Mouse (Mus musculus) cerebellum, adult 11-12 months (tissue): ENCODE measurements around the gene Slc2a1.
A peak's percentile ranks its signal among the peaks of the same experiment; 100 is the strongest.

Experiments used
- DNase-seq: peaks from one replicate; pipeline ENCODE4 v3.0.0; 2022

The Slc2a1 gene

DNA sequence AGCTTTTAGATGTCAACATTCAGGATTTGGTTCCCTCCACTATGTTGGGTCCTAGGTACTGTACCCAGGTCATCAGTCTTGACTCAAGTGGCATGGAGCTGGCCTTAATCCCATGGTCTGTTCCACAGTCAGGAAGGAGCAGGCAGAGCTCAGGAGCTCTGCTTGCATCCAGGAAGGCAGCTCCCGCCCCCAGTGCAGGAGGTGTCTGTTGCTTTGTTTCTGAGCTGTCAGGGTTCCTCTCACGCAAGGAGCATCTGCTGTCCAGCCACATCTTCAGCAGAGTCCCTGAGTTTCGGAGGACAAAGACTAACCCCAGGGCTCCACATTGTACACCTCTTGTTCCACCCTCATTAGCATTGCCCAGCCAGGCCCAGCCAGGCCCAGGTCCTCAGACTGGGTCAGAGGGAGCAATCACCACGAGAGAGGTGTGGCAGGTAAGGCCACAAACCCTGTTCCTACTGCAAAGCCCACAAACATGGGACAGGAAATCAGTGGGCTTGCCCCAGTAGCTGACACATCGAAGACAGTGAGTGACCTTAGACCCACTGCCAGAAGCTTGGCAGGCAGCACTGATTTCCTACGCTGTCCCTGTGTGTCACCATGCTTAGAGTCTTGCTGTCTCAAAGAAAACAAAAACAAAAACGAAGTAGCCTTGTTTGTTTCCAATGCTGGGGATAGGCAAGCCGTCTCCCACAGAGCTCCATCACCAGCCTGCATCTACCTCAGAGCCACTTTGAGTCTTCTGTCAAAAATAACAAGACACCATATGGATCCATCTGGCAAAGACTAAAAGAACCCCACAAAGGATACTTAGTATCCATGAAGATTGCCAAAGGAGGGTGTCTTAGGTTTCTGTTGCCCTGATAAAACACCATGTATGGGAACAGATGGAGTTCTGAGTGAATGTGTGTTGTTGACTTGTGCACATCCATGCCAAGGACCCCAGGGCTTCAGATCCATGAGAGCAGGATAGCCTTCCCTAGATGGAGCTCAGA lies 10.0 kb upstream of the Slc2a1 start:
- DNase-seq = no peak

DNA sequence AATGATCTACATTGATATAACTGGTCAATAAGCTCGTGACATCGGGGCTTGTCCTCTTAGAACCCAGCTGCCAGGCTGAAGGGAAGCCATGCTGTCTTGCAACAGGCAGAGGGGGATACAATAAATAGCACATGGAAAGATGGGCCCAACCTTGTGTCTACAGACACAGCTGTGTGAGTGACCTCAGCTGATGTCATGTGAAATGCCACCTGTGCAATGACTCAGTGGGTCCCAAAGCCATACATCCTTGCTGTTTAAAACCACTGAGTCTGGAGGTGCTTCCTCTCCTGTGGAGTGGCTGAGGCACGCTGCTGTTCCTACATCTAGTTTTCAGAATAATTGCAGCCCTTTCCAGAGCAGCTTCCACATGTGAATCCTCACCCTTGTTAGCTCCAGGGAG lies 7.1 kb upstream of the Slc2a1 start:
- DNase-seq = no peak

DNA sequence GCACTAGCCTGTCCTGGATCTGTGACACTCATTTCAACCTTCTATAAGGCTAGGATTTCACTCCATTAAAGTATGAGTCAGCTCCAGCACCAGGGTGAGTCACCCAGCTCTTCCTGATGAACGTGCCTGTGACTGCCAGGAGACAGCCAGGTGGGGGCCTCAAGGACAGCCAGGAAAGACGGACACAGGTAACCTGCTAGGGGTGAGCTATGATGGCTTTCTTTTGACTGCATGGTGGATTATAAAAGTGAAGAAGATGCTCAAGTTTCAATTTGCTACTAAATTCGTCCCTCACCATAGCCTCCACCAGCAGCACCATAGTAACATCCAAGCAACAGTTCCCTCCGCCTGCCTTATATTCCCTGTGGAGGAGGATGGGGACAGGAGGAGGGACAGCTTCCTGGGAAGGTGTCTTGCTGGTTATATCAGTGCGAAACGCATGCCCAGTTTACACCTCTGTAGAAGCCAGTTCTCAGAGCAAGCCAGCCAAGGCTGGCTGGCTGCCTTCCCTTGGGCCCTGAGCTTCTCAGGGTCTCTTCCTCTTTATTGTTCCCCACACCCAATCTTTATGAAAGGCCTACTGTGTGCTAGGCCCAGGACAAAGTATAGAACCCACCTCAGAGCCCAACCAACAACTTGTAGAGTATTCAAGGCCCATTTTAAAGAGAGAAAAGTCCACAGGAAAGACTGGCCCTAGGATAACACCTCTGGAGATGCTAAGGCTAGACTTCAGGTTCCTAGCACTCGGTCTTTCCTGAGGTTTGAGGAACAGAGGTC lies 6.0 kb upstream of the Slc2a1 start:
- DNase-seq = no peak

DNA sequence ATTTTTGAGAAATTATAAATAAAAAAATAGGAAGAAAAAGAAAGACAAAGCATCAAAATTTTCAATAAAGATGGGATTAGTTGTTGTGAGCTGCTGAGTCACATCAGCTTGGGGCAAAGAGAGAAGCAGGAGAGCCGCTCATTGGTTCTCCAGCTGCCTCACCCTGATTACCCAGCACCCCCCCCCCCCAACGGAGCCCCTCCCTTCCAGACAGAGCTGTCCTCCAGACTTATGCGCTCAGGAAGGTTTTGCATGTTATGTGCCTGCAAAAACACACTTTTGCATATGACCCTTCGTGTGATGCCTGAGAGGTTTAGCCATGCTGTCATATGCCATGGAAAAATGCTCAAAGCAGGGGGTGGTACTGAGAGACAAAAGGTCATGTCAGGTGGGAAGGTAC lies 3.7 kb upstream of the Slc2a1 start:
- DNase-seq = no peak

DNA sequence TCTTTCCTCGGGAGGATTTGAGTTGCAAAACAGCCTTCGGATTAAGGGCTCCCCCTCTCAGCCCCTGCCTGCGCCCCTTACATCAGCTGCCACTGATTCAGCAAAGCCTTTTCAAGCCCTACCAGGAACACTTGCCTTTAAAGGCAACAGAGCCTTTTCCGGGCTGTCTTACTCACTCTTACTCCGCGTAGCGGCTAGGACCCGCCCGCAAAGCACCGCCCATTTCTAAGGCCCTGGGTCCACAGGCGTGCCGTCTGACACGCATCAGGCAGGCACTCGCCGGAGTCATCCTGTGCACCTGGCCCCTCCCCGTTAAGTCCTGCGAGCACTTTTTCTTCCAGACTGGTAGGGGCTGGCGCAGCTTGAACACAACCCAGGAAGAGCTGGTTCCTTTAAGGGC lies 2.8 kb upstream of the Slc2a1 start:
- peak; percentile 45 for DNase-seq

DNA sequence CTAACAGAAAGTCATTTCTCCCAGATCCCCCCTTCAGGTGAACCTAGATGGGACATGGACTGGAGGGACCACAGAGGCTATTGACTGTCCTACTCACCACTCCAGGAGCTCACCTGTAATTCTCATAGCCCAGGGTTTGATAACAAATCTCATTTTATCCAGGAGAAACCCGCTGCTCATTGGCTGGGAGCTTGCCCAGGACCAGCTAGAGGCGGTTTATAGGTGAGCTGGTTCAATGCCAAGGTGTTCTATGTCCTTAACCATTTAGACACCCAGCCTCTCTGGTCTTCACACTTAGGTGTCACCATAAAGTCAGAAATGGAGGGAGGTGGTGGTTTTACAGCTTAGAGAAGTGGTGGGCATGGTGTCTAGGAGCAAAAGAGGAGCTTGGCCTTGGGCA lies 644 bp upstream of the Slc2a1 start:
- DNase-seq = peak; percentile 64

DNA sequence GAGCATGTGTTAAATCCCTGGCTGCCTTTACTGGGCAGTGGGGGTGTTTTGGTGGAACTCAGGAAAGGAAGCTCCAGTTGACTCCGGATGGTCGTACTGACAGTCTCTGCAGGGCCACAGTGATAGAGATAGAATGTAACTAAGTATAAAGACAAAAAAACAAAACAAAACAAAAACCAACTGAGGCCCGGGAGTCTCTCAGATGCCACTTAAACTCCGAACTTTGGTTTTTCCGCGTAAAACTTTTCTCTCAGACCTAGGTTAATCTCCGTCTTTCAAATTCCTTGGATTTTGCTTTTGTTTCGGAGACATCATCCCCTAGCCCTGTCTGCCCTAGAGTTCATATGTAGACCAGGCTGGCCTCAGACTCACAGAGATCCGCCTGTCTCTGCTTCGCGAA lies 1.1 kb downstream of the Slc2a1 start:
- no peak for DNase-seq

DNA sequence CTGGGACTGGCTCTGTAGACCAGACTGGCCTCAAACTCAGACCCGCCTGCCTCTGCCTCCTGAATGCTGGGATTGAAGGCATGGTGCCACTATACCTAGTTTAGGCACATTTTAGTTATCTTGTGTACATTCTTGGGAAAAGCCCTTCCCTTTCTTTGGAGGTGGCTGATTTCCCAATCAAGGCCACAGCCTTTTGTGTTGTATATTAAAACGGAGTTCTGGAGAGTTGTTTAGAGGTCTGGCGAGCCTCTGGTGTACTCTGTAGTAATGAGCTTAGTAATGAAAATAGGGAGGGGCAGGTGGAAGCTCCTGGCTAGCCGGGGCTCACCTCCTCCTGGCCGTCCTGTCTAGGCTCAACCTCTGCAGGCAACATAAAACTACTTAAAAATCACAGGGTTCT lies 2.0 kb downstream of the Slc2a1 start:
- no peak for DNase-seq

DNA sequence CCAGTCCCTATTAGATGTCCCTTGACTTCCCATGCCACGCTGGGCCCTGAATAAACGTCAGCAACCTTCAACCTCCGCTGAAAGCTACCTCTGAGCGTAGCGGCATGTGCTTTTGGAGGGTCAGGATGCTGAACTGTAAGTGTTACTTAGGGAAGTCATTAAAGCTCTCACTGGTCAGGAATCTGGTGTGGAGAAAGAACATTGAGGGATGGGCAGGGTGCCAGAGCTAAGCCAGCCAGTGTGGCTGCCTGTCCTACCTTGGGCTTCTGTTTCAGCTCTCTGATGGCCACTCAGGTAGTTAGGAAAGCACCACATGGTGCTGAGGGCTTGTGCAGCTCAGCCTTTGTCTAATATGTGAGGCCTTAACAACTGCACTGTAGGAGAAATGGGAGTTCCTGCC lies 2.9 kb downstream of the Slc2a1 start:
- no peak for DNase-seq

DNA sequence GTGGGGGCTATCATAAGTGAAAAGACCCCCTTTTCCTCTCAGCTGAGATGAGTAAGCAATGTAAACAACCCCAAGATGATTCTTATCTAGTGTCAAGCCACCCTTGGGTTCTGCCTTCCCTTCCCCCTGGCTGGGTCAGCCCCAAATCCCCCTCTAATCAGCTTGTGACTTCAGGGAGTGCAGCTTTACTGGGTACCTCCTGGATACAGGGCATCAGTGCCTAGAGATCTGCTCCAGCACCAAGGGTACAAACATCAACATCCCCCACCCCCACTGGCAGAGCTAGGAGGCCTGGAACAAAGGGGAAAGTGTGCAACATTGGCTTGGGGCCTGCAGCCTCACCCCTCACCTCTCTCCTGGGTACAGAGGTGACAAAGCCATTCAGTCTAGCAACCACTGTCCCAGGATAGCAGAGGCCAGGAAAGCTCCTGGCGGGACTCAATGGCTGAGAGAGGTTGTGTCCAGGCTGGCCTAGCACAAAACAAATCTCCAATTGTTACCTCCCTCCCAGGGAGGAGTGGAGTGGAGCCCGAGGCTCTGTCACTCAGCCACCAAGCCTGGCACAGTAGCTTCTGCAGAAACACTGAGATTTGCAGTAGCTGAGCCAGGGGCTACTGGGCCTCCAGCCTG lies 3.9 kb downstream of the Slc2a1 start:
- no peak for DNase-seq

DNA sequence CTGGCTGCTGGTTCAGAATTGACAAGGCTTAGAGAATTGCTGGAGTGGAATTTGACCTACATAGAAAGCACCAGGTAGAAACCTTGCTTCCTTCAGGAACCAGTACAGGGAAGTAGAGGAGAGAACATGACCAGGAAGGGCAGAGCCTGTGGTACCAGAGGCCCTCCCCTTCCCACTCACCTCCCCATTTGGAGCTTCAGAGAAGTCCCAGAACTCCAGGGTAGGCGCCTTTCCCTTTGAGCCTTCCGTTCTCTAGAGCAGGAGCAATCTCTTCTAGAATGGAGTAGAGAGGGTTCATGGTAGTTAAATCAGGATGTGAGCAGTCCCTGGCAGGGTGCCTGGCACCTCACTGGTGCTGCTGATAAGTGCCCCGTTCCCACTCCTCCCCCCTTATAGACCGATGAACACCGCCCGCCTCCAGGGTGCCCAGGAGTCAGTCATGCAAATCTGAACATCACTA lies 7.1 kb downstream of the Slc2a1 start:
- no peak for DNase-seq

DNA sequence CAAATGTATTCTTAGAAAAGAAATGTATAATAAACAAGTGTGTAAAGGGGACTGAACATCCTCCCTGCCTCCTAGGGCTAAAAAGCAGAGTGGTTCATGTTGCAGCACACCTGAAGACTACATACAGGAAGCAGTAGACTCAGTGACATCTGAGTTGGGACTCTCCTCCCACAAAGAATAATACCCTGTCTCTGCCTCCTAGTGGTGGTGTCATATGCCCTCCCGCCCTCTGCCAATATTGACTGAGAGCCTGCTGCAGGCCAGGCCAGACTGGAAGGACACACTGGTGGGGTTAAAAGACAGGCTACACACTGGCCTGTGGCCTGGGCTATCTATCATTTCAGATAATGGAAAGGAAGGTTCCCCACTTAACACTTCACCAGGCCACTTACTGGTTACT lies 7.8 kb downstream of the Slc2a1 start:
- DNase-seq = no peak

DNA sequence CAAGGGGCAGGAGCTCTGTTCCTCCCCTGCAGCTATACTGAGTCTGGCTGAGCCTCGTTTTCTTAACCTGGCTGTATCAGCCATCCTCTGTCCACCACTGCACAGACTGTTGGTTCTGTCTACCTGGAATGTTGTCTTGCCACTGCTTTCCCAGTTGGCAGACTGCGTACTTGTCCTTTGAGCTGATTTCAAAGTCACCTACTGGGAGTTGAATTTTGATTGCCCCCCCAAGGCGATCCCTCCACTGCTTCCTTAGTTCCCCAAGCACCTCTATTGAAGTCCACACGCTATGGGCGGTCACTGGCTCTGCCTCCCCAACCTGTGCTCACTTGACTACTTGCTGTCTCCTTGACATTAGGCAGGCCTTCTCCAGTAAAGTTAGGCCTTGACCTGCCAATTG lies 9.1 kb downstream of the Slc2a1 start:
- DNase-seq = no peak

DNA sequence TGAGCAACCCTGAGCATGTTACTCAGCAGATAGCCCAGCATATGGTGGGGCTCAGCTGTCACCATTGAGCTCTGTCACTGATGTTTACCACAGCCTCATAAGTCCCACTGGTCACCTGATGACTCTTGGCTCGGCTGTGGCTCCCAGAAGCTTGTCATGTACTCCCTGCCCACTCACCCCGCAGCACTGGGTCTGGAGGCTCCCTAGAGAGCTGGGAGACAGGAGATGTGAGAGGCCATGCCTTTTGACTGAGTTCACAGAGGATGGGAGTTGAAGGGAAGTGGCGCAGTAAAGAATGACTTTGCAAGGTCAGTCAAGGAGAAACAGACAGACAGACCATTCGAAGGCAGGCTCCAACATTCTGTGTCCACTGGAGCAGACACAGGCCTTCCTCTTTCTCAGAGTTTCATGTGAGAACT lies 10.2 kb downstream of the Slc2a1 start:
- DNase-seq = no peak

DNA sequence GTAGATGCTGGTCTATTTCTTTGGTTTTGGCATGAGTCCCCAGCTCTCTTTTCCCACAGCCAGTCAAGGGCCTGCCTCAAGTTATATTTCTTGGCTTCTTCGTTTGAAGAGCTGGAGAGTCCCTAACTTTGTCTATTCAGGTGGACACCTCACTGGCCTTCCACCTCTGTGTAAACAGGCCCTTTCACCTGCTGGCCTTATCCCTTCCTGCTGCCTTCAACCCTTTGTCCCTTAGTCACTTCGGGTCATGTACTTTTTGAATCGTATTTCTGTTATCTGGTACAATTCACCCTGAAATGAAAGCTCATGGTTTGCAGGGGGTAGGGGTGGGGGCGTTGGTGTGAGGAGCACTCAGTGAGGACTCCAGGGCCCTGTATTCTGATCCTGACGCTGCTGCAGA lies 10.8 kb downstream of the Slc2a1 start:
- no peak for DNase-seq

DNA sequence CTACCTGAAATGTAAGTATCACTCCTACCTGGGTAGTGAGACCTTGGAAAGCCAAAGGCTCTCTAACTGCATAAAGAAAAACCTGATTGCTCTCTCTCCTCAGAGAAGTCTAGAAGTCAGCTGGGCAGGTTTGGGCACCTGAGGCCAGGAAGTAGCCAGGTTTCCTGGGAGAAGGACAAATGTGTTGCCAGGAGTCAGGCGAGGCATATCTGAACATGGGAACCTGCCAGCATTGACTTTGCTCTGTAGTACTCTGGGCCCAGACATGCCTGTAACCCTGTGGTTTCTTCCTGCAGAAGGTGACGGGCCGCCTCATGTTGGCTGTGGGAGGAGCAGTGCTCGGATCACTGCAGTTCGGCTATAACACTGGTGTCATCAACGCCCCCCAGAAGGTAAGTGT lies 11.6 kb downstream of the Slc2a1 start:
- no peak for DNase-seq

DNA sequence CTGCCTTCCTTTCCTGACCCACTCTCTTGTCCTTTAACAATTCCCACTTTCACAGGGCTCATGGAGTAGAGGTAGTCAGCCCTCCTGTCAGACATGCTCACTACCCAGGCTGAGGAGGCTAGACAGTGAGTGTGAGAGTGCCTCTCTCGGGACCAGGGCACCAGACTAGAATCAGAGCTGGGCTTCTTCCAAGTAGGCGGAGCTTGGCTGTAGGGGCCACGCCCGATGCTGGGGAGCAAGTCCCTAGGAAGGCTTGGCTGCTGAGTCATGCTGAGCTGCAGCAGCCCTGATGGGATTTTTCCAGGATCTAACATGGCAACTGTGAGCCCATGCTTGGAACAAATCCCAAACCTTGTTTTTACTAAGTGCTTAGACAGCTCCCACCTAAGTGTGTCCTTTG lies 12.7 kb downstream of the Slc2a1 start:
- peak; percentile 40 for DNase-seq

DNA sequence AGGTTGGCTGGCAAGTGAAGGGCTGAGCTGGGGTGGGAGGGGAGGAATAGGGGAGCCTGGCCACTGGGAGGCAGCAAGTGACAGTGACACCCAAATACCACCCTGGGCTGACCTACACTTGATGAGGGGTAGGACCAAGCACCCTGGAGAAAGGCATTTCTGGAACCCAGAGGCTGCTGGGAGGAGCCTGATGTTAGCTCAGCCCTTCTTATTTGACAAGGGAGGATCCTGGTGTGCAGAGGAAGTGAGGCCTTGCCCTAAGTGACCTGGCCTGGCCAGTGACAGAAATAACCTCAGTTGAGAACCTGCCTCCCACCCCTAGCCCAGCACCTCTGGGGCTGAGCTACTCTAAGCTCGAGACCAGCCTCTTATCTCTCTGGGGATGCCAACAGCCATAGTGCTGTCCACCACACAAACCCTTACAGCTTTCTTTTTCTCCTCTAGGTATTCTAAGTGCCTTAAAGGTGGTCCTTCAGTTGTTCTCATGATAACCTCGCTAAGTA lies 16.3 kb downstream of the Slc2a1 start:
- no peak for DNase-seq

DNA sequence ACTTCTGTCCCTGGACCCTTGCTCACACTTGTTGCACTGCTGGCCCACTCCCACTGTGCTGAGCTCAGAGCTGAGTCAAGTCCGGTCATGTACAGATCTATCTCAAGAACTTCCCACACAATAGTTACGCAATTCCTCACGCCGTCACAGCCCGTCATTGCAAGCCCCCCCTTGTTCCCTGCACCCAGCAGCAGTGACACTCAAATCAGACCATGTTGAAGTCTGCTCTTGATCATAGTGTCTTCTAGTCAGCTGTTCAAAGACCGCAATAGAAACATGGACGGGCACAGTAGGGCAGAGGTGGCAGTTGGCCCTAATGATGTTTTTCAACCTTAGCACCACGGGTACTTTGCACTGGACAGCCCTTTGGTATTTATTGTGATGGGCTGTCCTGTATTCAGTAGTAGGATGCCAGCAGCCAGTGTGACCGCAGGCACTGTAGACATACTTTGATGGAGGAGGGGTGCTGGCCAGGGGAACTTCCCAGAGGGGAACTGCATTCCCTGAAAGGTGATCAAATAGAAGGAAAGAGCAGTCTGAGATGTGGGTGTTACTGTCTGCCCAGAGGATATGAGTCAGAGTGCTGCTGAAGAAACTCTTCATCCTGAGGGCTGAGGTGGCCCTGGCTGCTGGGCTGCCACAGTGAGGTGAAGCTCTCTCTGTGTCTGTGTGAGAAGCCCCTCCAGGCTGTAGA lies 17.2 kb downstream of the Slc2a1 start:
- no peak for DNase-seq

DNA sequence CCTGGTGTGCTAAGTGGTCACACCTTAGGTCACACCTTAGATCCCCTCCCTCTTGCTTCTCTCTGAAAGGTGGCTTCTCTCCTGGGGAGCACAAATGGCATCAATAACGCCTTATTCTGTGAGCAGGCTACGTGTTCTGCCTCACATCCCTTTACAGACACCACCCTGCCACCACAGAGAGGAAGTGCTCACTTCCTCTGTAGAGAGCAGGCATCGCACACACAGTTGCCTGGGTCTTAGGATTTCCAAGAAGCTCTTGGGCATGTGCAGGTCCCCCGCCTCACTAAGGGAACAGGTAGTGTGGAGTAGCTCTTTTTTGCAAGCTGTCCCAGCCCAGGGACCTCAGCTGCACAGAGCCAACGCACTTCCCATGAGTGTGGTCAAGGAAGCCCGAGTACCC lies 18.7 kb downstream of the Slc2a1 start:
- no peak for DNase-seq

DNA sequence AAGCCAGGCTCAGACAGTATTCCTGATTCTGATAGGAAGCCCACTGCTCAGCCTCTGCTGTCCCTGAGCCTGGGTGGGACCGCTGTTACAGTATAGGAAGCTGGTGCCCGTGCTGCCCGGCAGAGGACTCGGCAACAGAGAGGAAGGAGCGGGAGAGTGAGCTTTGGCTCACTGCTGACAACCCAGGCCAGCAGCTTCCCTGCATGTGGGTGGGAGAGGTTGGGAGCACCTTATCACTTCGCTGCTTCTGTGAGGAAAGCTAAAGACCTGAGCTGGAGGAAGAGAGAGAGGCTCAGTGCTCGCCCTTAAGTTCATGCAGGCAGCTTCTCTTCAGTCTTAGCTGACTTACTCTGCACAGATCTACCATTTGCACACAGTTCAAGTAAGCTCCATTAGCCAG lies 20.0 kb downstream of the Slc2a1 start:
- no peak for DNase-seq

DNA sequence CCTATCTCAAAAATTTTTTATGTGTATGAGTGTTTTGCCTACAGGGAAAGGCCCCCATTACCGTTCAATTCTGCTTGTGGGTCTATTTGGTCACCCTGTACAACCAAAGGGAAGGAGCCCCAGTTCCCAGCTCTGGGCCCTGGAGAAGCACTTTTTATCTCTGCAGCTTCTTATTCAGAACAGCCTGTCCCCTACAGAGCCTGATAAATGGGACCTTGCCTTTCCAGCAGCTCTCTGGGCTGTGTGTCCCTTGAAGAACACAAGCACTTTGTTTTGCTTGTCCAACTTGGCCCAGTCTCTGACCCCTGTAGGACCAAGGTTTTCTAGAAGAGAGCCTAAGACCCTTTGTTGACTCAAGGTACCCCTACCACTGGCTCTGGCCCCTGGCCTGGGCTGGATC lies 20.6 kb downstream of the Slc2a1 start:
- no peak for DNase-seq
